In genomic region chr8:123720471-123721001, GRCm38 (mm10) we compare ENCODE assay signal across 10 mouse cellular contexts.
DNase-seq lines count a peak whose midpoint lies in the region; TF ChIP-seq lines count a peak whose summit lies in the region.
"Had no signal": no experiment of that assay in that cellular context is flagged by ENCODE, and none has a peak within 500 bp of the region (broad histone marks: within the 10 kb centered on the region; RNA-seq: fewer than 3 reads in every experiment).

No protein-coding gene starts in this region.

- TF ChIP-seq CTCF in layer of hippocampus, adult 2 months (conservative IDR thresholded peaks at IDR 0.05): no peak
- no peak for TF ChIP-seq CTCF in kidney, adult 2 months (conservative IDR thresholded peaks at IDR 0.05; ENCODE audit: insufficient read depth, insufficient read length, low read depth, low read length)

- no peak for TF ChIP-seq POLR2A in kidney, adult 2 months (IDR thresholded peaks at IDR 0.05; ENCODE audit: low read depth, low read length)

- H3K27me3 ChIP-seq in kidney, adult 2 months (replicated peaks; ENCODE audit: control insufficient read depth, insufficient read depth, low read length): no peaks in the 10 kb centered on the region
- H3K27me3 ChIP-seq: neural tube, embryonic 13.5 days had no signal

- no peak overlapping the region for H3K4me3 ChIP-seq in layer of hippocampus, adult 2 months
- H3K4me3 ChIP-seq in kidney, adult 2 months (ENCODE audit: insufficient read depth, low read depth, low read length): no peak overlapping the region
- H3K4me3 ChIP-seq: neural tube, embryonic 13.5 days had no signal

- no peaks in the 10 kb centered on the region for H3K36me3 ChIP-seq in kidney, adult 2 months (ENCODE audit: control insufficient read depth, insufficient read depth, low read length)
- H3K36me3 ChIP-seq: neural tube, embryonic 13.5 days had no signal

- DNase-seq in layer of hippocampus, adult 2 months (ENCODE audit: low spot score in 2 of 2): no peak
- DNase-seq in layer of hippocampus, adult 8-10 months (ENCODE audit: low spot score in 2 of 2): no peak
- peak; percentile 81 for DNase-seq in brain, adult 2 months (ENCODE audit: low read depth, low spot score)
- peak; percentile 51 for DNase-seq in kidney, adult 2 months
- peak; percentile 29 for DNase-seq in retina, embryonic 14.5 days (ENCODE audit: low spot score)
- no peak for DNase-seq in adrenal gland, postnatal 36 days
- no peak for DNase-seq in ovary, postnatal 36 days (ENCODE audit: low spot score)
- DNase-seq in layer of hippocampus, postnatal 36 days: no peak
- DNase-seq: cerebellum, postnatal 36 days had no signal

- H3K27ac ChIP-seq in layer of hippocampus, adult 2 months: peak overlapping the region; percentile 16; the same call in 1 of the 2 replicates
- no peak overlapping the region for H3K27ac ChIP-seq in kidney, adult 2 months (ENCODE audit: insufficient read depth, low read depth, low read length)
- H3K27ac ChIP-seq: neural tube, embryonic 13.5 days had no signal

- H3K4me1 ChIP-seq in kidney, adult 2 months (ENCODE audit: control insufficient read depth, insufficient read depth, low read length): 0 out of 2 replicates have a peak, but pooled peaks cover 3% of the 10 kb centered on the region

- 27% methylated on average over 12 of the region's 12 CpGs for WGBS in kidney, adult 2 months

Comparison
In these comparisons a context has a peak if more than half of its experiments do, and no peak if none do; other contexts are left out.
1. DNase-seq: peak in brain, adult 2 months (single experiment), kidney, adult 2 months (single experiment) and retina, embryonic 14.5 days (single experiment); none in layer of hippocampus, adult 2 months (0 of 2), layer of hippocampus, adult 8-10 months (0 of 2), adrenal gland, postnatal 36 days (0 of 2), ovary, postnatal 36 days (single experiment) and layer of hippocampus, postnatal 36 days (0 of 2).